Mouse (Mus musculus): ENCODE measurements around the gene Mllt3. TPM values are rescaled to one million over a fixed set of nuclear protein-coding genes. Genes with fewer than 3 reads are reported as not detected.

Gene Mllt3
- polyA plus RNA-seq, 2 experiments = 23.4 to 41.3 TPM

DNA sequence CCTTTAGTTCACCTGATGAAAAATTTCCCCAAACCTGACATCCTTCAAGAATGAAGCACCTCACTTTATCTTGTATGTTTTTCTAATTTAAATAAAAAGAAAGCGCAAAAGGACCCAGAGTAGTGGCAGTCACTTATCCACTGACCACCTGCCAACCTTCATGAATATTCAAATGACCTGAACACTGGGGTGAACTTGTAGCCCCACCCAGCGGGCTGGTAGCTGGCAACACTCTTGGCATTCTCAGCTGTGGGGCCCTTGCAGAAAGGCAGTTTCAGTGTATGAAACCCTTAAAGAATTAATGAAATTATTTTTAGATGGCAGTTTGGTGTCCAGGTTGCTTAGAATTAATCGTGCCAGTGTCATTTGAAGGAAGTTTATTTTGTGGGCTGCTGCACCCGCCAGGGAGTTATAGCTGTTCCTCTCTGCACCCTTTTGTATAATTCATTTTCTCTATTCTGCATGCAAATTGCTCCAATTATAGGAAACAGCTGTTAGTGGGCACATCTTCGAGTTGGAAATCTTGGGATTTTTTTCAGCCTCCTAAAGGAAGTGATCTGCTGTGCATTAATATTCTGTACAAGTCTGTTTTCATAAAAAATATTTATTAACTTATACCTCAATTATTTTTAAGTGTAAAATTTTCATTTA is 149.8 kb downstream of the Mllt3 start:
- H3K27me3 ChIP-seq (ENCODE audit: control insufficient read depth, insufficient read depth, low read length) = no peaks in the 10 kb centered on the region
- ATAC-seq (ENCODE audit: low FRiP score, low read depth) (no peak), DNase-seq (ENCODE audit: low spot score) (no peak)
- no peaks in the 10 kb centered on the region for H3K4me1 ChIP-seq (ENCODE audit: control insufficient read depth, insufficient read depth, low read length)
- 75% methylated on average over 5 of the region's 5 CpGs for WGBS
- H3K4me3 ChIP-seq (replicated peaks; ENCODE audit: low read length) = no peak overlapping the region
- no peak overlapping the region for H3K27ac ChIP-seq (replicated peaks; ENCODE audit: low read depth, low read length)
- no peak for TF ChIP-seq POLR2A (IDR thresholded peaks at IDR 0.05; ENCODE audit: borderline replicate concordance, extremely low read depth, insufficient read depth, insufficient read length)
- H3K36me3 ChIP-seq (ENCODE audit: control insufficient read depth, insufficient read depth, low read length) = no peaks in the 10 kb centered on the region
- no peak overlapping the region for H3K4me2 ChIP-seq (replicated peaks; ENCODE audit: low read depth, low read length, severe bottlenecking)
- no peak overlapping the region for H3K9ac ChIP-seq (ENCODE audit: low read depth, low read length, severe bottlenecking)
- no peaks in the 10 kb centered on the region for H3K9me3 ChIP-seq (ENCODE audit: control insufficient read depth, low read length)

DNA sequence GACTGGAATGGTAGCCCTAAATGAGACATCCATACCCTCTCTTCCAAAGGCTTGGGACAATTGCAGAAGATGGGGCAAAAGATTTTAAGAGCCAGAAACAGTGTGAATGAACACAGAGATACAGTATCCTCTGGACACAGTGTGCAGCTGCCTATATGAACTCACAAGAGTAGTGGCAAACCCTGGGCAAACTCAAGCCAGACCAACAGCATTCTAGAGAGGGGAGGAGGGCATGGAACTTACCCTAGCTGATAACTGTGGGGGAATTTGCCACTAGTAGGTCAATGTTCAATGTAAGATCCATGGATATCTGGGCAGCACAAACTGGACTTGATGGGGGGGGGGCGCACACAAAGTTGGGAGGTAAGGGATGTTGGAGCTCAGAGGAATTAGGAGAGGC is 151.2 kb downstream of the Mllt3 start:
- Histone ChIP-seq H3K36me3 (ENCODE audit: control insufficient read depth, insufficient read depth, low read length) (no peaks in the 10 kb centered on the region), H3K9ac (ENCODE audit: low read depth, low read length, severe bottlenecking) (no peak overlapping the region), H3K27ac (replicated peaks; ENCODE audit: low read depth, low read length) (no peak overlapping the region), H3K4me3 (replicated peaks; ENCODE audit: low read length) (no peak overlapping the region), H3K9me3 (ENCODE audit: control insufficient read depth, low read length) (no peaks in the 10 kb centered on the region), H3K4me2 (replicated peaks; ENCODE audit: low read depth, low read length, severe bottlenecking) (no peak overlapping the region), H3K4me1 (ENCODE audit: control insufficient read depth, insufficient read depth, low read length) (no peaks in the 10 kb centered on the region), H3K27me3 (ENCODE audit: control insufficient read depth, insufficient read depth, low read length) (no peaks in the 10 kb centered on the region)
- TF ChIP-seq POLR2A (IDR thresholded peaks at IDR 0.05; ENCODE audit: borderline replicate concordance, extremely low read depth, insufficient read depth, insufficient read length) = no peak
- ATAC-seq (ENCODE audit: low FRiP score, low read depth) = no peak
- 95% methylated on average over 1 of the region's 1 CpGs for WGBS
- DNase-seq (ENCODE audit: low spot score) = no peak

DNA sequence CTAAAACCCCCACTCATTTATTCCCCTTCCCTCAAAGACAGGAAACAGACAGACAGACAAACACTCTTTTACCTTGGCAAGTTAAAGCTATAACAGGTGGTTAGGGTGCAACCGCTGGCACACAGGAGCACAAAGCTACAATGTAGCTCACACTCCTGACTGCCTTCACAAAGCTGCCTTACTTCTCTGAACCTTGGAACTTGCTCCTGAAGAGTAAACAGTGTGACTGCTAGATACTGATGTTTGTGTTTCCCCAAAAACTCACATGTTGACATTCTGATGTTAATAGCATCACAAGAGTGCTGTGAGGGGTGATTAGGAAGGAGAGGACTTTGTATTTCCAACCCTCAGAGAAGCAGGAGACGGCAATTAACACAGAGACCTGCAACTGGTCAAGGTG is 151.6 kb downstream of the Mllt3 start:
- Histone ChIP-seq H3K4me1 (ENCODE audit: control insufficient read depth, insufficient read depth, low read length) (no peaks in the 10 kb centered on the region), H3K27me3 (ENCODE audit: control insufficient read depth, insufficient read depth, low read length) (no peaks in the 10 kb centered on the region), H3K4me3 (replicated peaks; ENCODE audit: low read length) (no peak overlapping the region), H3K36me3 (ENCODE audit: control insufficient read depth, insufficient read depth, low read length) (no peaks in the 10 kb centered on the region), H3K27ac (replicated peaks; ENCODE audit: low read depth, low read length) (no peak overlapping the region), H3K4me2 (replicated peaks; ENCODE audit: low read depth, low read length, severe bottlenecking) (no peak overlapping the region), H3K9ac (ENCODE audit: low read depth, low read length, severe bottlenecking) (no peak overlapping the region), H3K9me3 (ENCODE audit: control insufficient read depth, low read length) (no peaks in the 10 kb centered on the region)
- ATAC-seq (ENCODE audit: low FRiP score, low read depth) = no peak
- TF ChIP-seq POLR2A (IDR thresholded peaks at IDR 0.05; ENCODE audit: borderline replicate concordance, extremely low read depth, insufficient read depth, insufficient read length) = no peak
- 83% methylated on average over 2 of the region's 2 CpGs for WGBS
- DNase-seq (ENCODE audit: low spot score) = no peak

GRCm38 (mm10) chr4:87880297-87880696 is 152.9 kb downstream of the Mllt3 start:
- no peak overlapping the region for H3K27ac ChIP-seq (replicated peaks; ENCODE audit: low read depth, low read length)
- no peak overlapping the region for H3K4me2 ChIP-seq (replicated peaks; ENCODE audit: low read depth, low read length, severe bottlenecking)
- DNase-seq (ENCODE audit: low spot score) (no peak), ATAC-seq (ENCODE audit: low FRiP score, low read depth) (no peak)
- 88% methylated on average over 2 of the region's 2 CpGs for WGBS
- no peak overlapping the region for H3K4me3 ChIP-seq (replicated peaks; ENCODE audit: low read length)
- H3K9me3 ChIP-seq (ENCODE audit: control insufficient read depth, low read length) = no peaks in the 10 kb centered on the region
- no peaks in the 10 kb centered on the region for H3K27me3 ChIP-seq (ENCODE audit: control insufficient read depth, insufficient read depth, low read length)
- H3K4me1 ChIP-seq (ENCODE audit: control insufficient read depth, insufficient read depth, low read length) = no peaks in the 10 kb centered on the region
- H3K9ac ChIP-seq (ENCODE audit: low read depth, low read length, severe bottlenecking) = no peak overlapping the region
- TF ChIP-seq POLR2A (IDR thresholded peaks at IDR 0.05; ENCODE audit: borderline replicate concordance, extremely low read depth, insufficient read depth, insufficient read length) = no peak
- H3K36me3 ChIP-seq (ENCODE audit: control insufficient read depth, insufficient read depth, low read length) = no peaks in the 10 kb centered on the region

- H3K9ac ChIP-seq (ENCODE audit: low read depth, low read length, severe bottlenecking) = no peak overlapping the region
- 80% methylated on average over 6 of the region's 6 CpGs for WGBS
- H3K27ac ChIP-seq (replicated peaks; ENCODE audit: low read depth, low read length) = no peak overlapping the region
- no peaks in the 10 kb centered on the region for H3K36me3 ChIP-seq (ENCODE audit: control insufficient read depth, insufficient read depth, low read length)
- no peaks in the 10 kb centered on the region for H3K27me3 ChIP-seq (ENCODE audit: control insufficient read depth, insufficient read depth, low read length)
- no peak overlapping the region for H3K4me3 ChIP-seq (replicated peaks; ENCODE audit: low read length)
- no peak for ATAC-seq (ENCODE audit: low FRiP score, low read depth)
- H3K4me1 ChIP-seq (ENCODE audit: control insufficient read depth, insufficient read depth, low read length) = no peaks in the 10 kb centered on the region
- TF ChIP-seq POLR2A (IDR thresholded peaks at IDR 0.05; ENCODE audit: borderline replicate concordance, extremely low read depth, insufficient read depth, insufficient read length) = no peak
- DNase-seq (ENCODE audit: low spot score) = no peak
- no peaks in the 10 kb centered on the region for H3K9me3 ChIP-seq (ENCODE audit: control insufficient read depth, low read length)
- no peak overlapping the region for H3K4me2 ChIP-seq (replicated peaks; ENCODE audit: low read depth, low read length, severe bottlenecking)
These were observed 154.5 kb downstream of the Mllt3 start for GRCm38 (mm10) chr4:87878701-87879100.

Measured in limb, embryonic 14.5 days (tissue).